Mouse (Mus musculus) stomach, embryonic 14.5 days (tissue): Measurements from ENCODE around the gene Fam180a. TPM values are rescaled to one million over a fixed set of nuclear protein-coding genes. Genes with fewer than 3 reads are reported as not detected.

ENCODE experiments used
- ATAC-seq: fragments of 200-750 bp; cut with Nextera tagmentation; 2 replicates; pipeline ENCODE4 v1.8.0; 2017; ENCODE audit warnings: low read depth, moderate TSS enrichment; ENCODE audit not compliant: insufficient number of reproducible peaks, insufficient read depth, low FRiP score
- H3K27ac ChIP-seq: fragments of 300-500 bp; sonication (generic); 2 replicates; pipeline ENCODE4 v1.5.1; 2014; ENCODE audit warnings: mild to moderate bottlenecking, low read length, moderate library complexity, mixed read lengths
- H3K27me3 ChIP-seq: fragments of 300-500 bp; sonication (generic); 2 replicates; pipeline ENCODE4 v1.6.1; 2014; ENCODE audit warnings: low read length, control low read depth, mixed read lengths; ENCODE audit not compliant: control insufficient read depth, insufficient read depth
- H3K36me3 ChIP-seq: fragments of 300-500 bp; sonication (generic); 2 replicates; pipeline ENCODE4 v1.6.1; 2014; ENCODE audit warnings: mild to moderate bottlenecking, control low read depth, low read length, moderate library complexity, mixed read lengths; ENCODE audit not compliant: control insufficient read depth, insufficient read depth
- H3K4me1 ChIP-seq: fragments of 300-500 bp; sonication (generic); 2 replicates; pipeline ENCODE4 v1.6.1; 2014; ENCODE audit warnings: low read length, control low read depth, mixed read lengths; ENCODE audit not compliant: control insufficient read depth, insufficient read depth
- H3K4me2 ChIP-seq: fragments of 300-500 bp; sonication (generic); replicated peaks from 2 replicates; pipeline ENCODE4 v1.6.1; 2014; ENCODE audit warnings: low read depth, low read length, control low read depth
- H3K4me3 ChIP-seq: fragments of 300-500 bp; sonication (generic); 2 replicates; pipeline ENCODE4 v1.5.1; 2014; ENCODE audit warnings: low read depth, low read length, control low read depth
- H3K9ac ChIP-seq: fragments of 300-500 bp; sonication (generic); replicated peaks from 2 replicates; pipeline ENCODE4 v1.6.1; 2014; ENCODE audit warnings: low read depth, mild to moderate bottlenecking, control low read depth, low read length, moderate library complexity, mixed read lengths
- H3K9me3 ChIP-seq: fragments of 300-500 bp; sonication (generic); 2 replicates; pipeline ENCODE4 v1.6.1; 2016; ENCODE audit warnings: low read depth, low read length, control low read depth; ENCODE audit not compliant: control insufficient read depth
- WGBS: fragments of 180-500 bp; shearing (Covaris S2); extraction: QIAGEN DNeasy Blood & Tissue Kit; methylation state at CpG from one replicate; pipeline ENCODE4 v1.1.7; 2014; 5-methylcytosine and 5-hydroxymethylcytosine counted together
- polyA plus RNA-seq: library from polyadenylated mRNA; unstranded; fragments of >200 nt; fragmentation: Nextera tagmentation; extraction: Ambion mirVana; gene quantifications from 2 replicates; pipeline ENCODE4 v1.2.1, GENCODE M21; 2014

Fam180a gene
- polyA plus RNA-seq, 1 experiment from 2014 or later, result 2.7 TPM

DNA sequence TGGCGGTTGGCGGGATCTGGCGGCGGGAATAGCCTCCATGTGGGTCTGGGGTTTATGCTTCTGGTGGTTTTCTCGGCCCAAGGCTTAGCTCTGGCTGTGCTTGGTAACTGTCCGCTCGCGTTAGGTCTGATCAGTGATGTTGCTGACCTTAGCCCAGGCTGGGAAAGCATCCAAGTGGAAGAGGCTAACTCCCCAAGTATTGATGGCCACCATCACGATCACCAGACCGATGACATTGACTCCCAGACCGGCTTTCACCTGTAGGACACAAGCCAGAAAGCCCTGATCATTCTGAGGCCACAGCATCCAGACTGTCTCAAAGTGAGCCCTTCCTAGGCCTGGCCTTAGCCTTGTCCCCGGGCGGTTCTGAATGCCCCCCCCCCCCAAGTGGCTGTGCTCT lies 57.2 kb downstream of the Fam180a start:
- no peaks in the 10 kb centered on the region for H3K9me3 ChIP-seq
- H3K4me1 ChIP-seq, result 0 out of 2 replicates have a peak, but pooled peaks cover 3% of the 10 kb centered on the region
- H3K27ac ChIP-seq, result no peak overlapping the region
- no peak overlapping the region for H3K9ac ChIP-seq
- H3K27me3 ChIP-seq, result no peaks in the 10 kb centered on the region
- H3K4me2 ChIP-seq, result no peak overlapping the region
- 98% methylated on average over 13 of the region's 13 CpGs for WGBS
- H3K4me3 ChIP-seq, result no peak overlapping the region
- no peaks in the 10 kb centered on the region for H3K36me3 ChIP-seq
- ATAC-seq, result no peak

DNA sequence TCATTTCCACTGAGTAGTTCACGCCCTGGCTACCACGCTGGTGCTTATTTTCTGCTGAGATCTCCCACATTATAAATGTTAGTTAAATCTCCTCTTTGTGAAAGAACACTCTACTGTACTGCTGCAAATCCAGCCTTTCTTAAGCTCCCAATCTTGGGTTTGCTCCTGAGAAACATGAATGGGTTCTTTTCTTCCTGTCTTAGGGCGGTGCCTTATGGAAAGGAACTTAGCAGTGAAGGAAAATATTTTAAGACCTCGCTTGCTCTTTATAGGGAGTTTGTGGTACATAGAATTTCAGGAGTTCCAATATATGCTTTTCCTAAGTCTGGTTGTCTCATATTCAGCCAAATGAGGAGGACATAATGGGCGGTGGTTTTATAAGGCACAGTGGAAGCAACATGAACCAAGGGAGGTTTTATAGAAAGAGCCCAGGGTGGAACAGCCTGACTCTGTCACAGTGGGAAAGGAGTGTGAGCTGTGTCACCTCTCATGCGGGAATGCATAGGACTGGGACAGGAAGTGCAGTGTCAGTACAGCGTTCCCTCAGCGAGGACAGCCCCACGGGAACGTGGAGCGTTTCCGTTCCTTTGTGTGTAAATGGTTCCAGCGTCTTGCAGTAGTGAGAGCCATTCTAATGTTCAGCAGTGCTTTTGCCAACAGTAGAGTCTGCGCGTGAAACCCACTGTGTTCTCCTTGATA lies 60.2 kb downstream of the Fam180a start:
- H3K27me3 ChIP-seq, result no peaks in the 10 kb centered on the region
- no peak for ATAC-seq
- no peaks in the 10 kb centered on the region for H3K4me1 ChIP-seq
- no peaks in the 10 kb centered on the region for H3K9me3 ChIP-seq
- H3K36me3 ChIP-seq, result peaks cover 5% of the 10 kb centered on the region; the same call in 1 of the 2 replicates
- no peak overlapping the region for H3K27ac ChIP-seq
- H3K4me2 ChIP-seq, result no peak overlapping the region
- no peak overlapping the region for H3K9ac ChIP-seq
- H3K4me3 ChIP-seq, result no peak overlapping the region
- 86% methylated on average over 15 of the region's 15 CpGs for WGBS

Other genes starting within 250 kb of the Fam180a start
- 36.5 and 40.4 TPM in 2 replicates for gene Cnot4, start 192.4 kb downstream of the Fam180a start, polyA plus RNA-seq
- 42.3 and 46.7 TPM in 2 replicates for gene Nup205, start 148.7 kb downstream of the Fam180a start, polyA plus RNA-seq
- gene Slc13a4, start 18.0 kb downstream of the Fam180a start, polyA plus RNA-seq, result 0.29 and 0.39 TPM in 2 replicates
- 143 and 151 TPM in 2 replicates for gene Mtpn, start 213.7 kb upstream of the Fam180a start, polyA plus RNA-seq